Mouse (Mus musculus) gastrocnemius, postnatal 4 days (tissue): ENCODE results near the gene Ubac2. TPM values are rescaled to one million over a fixed set of nuclear protein-coding genes. Genes with fewer than 3 reads are reported as not detected.

ENCODE experiments used
- DNase-seq, 2 experiments: peaks; one replicate each; pipeline ENCODE4 v3.0.0; 2021 to 2022; ENCODE audit warnings: low spot score in 2 of 2, mixed read lengths in 2 of 2
- total RNA-seq, 2 experiments: library from RNA; stranded (reverse); gene quantifications; 2 replicates each; pipeline ENCODE4 v1.2.3; 2021

Gene Ubac2
- total RNA-seq, 2 experiments from 2014 or later: 28.4 to 30.6 TPM

DNA sequence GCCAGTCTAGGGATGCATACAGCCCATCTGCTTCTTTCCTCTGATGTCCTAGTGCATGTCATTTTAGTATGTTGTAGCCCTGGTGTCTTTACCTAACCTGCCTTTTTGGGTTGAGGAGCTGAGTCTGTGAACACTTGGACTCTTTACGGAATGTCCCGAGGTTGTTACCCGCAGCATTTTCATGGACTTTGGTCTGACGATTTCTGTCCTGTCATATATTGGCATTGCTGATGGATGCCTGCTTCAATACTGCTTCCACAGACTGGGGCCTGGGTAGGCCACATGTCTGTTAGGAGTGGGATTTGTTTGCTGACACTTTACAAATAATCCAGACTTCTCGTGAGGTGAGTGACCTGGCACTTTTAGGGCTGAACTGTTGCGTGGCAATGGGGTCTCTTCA, 15.3 kb downstream of the Ubac2 start:
- no peak for DNase-seq

DNA sequence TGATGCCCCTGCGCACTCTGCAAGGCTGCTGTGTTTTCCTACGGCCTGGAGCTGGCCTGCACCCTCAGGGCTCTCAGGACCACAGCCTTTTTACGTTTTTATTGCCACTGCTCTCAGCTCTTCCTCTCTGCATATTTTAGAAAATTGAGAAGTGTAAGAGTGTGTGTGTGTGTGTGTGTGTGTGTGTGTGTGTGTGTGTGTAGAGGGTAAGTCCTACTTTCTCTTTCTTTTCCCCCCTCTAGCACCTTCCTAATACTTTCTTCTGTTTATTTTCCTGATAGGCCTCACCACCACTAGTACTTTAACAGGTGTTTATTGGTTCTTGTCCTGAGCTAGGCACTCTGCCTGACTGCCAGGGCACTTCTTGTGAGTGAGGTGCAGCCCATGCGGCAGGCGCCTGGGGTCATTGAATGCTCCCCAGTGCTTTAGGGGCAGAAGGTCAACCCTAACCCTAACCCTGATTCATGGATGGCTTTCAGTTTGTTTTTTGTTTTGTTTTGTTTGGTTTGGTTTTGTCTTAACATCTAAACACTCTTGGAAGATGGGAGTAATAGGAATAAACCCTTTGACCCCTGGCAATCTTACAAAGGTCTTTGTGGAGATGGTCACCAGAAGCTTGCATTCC, 16.2 kb downstream of the Ubac2 start:
- DNase-seq: no peak

DNA sequence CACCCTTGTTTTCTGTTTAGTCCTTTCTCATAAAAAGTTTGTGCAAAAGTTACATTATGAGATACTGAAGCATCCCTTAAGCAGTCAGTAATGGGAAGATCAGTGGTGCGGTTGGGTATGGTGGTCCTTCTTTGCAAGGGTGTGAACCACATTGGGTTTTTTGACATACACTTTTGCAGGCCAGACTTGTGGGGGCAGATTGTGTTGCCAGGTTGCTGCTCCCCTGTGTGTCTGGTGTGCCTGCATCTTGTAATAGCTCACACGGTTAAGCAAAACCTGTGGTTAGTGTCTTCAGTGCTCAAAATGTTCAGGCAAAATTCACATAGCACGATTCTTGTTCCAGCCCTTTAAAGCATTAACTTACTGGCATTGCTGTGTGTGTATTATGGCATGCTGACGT, 16.9 kb downstream of the Ubac2 start:
- no peak for DNase-seq

DNA sequence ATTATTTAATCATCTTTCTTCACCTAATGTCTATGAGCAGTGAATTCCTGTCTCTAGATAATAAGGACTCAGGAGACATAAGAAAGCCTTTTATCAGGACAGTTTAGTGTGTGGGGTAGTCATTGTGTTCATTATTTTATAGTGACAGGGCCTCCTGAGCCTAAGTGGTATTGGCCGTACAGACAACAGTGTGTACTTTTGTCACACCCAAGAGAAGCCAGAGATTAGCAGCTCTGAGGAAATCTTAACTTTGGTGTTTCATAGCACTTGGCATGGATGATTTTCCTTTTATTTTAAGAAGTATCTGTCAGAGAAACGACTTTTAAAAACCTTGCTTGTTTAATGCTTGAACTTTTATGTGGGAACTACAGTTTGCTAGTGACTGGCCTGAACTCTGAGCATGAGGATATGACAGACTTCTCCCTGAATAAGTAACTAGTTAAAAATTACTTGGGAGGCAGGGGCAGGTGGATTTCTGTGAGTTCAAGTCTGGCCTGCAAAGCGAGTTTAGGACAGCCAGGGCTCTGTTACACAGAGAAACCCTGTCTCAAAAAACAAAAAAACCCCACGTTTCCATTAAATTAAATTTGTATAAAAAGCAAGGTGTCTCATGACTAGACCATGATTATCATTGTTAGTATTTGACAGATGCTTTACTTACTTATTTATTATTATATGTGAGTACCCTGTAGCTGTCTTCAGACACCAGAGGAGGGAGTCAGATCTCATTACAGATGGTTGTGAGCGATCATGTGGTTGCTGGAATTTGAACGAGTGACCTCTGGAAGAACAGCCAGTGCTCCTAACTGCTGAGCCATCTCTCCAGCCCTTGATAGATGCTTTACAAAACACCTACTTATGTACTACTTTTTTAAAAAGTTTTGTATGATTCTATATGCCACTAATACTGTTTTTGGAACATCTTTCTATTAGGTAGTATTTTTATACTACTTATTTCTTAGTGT, 18.0 kb downstream of the Ubac2 start:
- DNase-seq: no peak

DNA sequence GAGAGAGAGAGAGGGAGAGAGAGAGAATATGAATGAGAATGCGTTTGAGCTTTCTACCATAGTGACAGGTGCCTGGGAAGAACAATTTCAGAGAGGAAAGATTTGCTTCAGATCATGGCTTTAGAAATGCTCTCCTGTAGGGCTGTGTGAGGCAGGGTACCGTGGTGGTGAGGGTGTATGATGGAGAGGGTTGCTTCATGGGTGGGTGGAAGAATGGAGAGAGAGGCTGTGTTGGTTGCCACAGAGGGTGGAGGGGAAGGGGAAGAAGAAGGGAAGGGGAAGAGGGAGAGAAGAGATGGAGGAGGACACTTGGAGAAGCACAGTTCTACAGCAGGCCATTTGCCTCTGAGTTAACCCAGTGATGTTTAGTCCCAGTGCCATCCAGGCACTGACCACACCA, 19.4 kb downstream of the Ubac2 start:
- DNase-seq: no peak

DNA sequence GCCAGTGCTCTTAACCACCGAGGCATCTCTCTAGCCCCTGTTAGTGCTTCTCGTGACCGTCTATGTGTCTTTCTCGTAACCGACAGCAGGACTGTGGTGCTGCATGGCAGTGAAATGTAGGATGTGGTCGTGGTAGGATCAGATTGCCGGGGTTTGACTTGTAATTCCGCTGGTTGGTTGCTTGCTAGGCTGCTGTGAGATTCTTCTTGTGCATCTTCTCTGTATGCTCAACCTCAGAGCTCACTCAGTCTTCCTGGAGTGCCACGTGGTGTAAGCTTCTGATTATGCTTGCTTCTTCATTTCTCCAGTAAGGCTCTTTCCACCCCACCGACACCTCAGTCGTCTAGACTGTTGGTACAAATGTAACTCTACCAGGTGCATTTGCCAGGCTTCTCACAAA, 20.1 kb downstream of the Ubac2 start:
- DNase-seq: no peak

DNA sequence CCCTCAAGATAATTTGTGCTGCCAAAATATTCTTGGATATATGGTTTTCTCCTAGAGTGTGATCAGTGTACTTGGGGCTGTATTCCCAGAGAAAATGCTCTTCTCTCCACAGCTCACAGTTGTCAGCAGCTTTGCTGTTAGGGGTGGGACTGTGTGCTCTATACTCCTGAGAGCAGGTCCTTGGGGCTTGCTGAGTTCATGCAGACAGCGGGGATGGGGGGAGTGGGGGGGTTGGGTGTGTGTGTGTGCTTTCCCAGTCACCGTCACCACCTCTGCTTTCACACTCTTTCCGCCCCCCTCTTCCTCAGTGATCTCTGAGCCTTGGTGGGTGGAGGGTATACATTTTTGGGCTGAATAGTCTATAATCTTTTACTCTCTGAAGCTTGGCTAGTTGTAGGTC, 20.7 kb downstream of the Ubac2 start:
- DNase-seq: no peak

DNA sequence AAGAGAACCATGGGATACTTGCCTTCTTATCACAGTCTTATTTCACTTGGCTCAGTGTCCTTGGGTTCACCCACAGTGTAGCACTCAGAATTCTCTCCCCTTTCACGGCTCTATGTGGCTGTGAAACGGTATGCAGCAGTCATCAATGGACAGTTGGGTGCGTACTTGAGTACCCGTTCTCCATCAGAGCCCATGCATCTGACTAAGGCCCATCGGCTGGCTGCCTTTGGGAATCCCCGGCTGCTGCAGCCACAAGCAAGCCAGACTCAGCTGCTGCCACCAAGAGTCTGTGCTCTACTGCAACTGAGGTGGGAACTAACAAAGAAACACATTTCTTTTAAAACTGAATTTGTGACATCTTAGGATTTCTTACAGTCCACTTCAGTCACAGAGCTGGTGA, 23.1 kb downstream of the Ubac2 start:
- no peak for DNase-seq

DNA sequence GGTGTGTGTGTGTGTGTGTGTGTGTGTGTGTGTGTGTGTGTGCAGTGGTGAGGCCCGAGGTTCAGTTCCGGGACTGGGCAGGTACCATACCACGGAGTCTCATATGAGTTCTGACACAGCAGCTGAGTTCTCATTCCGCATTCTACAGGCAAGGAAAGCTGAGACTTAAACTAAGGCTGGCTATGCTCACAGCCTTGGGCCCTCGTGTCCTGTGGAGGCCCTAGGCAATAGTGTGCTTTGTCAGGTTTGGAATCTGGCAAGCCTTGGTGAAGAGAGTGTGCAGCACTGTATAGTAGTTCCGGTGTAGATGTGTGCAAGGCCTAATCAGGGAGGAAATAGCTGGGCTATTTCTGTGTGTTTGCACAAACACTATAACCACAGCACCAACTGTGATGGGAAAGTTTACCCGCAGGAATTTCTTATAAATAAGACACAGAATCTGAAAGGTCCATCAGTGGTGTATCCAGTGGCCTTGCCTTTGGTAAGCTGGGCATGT, 25.0 kb downstream of the Ubac2 start:
- no peak for DNase-seq

DNA sequence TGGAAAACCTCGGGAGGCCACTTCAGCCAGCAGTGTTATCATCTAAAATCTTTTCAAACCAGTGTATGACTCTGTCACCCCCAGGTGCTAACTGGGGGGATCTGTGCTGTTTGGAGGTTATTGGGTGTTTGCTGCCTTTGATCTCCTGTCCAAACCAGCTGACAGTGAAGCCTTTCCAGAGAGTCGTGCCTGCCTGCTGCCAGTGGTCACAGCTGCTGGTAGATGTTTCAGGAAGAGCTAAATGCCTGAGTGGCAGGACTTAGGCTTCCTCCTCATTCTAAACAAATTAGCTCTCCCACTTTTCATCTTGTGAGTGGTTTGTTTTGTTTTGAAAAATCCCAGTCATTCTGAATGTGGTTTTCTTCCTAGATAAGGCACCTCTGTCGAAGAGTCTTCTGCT, 26.3 kb downstream of the Ubac2 start:
- no peak for DNase-seq

DNA sequence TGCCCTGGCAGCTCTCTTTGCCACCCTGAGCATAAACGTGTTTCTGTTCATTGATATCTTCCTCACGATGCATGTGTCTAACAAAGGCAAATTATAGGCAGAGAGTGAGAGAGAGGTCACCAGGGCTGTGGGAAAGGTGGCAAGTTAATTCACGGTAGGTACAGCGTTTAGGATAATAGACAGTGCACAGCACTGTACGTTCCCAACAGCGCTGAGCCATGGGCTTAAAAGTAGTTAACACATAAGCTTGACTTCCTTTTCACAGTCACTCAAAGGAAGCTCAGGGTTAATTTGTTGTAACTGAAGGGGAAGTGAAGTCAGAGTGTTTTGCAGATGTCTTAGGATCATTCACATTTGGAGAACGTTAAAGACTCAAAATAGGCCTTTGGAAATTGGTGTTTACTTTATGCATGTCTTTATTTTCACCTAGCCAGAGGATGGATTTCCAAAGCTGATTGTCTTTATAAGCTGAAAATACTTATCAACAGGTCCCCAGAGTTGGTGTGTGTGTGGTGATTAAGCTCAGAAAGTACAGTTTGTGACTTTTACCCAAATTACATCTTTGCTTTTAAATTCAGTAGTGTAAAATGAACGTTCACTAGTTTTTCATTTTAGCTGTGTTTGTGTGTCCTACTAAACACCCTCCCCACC, 28.0 kb downstream of the Ubac2 start:
- no peak for DNase-seq

DNA sequence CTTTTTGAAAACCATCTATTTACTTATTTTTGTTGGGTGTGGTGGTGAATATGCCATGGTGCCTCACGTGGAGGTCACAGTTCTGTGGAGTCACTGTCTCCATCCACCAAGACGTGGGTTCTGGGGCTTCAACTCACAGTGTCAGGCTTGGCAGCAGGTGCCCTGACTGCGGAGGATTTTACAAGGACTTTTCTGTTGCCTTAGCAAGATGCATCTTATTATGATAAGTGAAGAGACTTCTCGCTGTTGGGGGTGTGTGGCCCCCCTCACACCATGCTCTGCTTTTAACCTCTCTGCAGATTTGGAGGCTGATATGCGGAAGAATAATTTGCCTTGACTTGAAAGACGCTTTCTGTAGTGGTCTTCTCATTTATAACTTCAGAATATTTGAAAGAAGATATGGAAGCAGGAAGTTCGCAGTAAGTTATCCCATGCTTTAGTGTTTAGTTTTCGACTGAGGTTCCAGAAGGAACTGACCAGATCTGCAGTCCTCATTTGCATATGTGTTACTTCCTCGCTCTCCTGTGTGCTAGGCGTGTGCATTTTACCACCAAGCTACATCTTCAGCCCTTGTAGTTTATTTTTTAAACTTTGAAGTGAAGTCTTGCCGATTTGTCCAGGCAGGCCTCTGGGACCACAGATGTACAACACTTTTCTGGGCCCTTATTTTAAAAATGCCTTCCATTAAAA, 28.7 kb downstream of the Ubac2 start:
- no peak for DNase-seq

DNA sequence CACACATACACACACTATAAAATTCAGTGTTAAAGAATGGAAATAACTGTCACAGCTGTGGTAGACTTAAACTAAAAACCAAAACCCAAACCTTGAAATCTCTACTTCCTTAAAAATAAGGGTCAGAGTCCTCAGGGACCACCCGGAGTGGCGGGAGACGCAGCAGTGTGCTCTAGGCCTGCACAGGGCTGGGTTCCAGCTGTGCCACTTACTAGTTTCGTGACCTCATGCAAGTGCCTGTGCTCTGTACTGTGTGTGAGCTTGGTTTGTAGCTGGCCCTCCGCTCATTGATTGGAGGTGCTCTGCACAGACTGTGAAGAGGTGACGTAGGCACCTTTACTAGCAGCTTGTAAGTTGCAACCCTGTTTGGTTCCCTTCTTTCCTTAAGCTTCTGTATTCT, 31.4 kb downstream of the Ubac2 start:
- DNase-seq: no peak

DNA sequence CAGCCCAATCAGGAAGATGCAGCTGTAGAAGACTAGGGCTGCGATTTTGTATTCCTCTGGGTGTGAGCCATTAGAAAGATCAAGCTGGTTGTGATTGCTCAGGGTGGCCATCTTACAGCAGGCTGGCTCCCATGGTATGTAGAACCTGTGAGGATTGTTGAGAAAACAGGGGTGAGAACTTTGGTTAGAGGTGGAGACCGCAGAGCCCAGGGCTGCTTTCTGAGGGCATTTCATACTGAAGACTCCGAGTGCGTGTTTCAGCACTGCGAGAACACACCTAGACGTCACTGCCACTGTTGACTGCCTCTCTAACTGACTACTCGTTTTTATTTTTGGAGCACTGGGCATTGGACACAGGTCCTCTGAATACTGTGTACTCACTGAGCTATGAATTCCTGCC, 34.1 kb downstream of the Ubac2 start:
- DNase-seq: no peak

DNA sequence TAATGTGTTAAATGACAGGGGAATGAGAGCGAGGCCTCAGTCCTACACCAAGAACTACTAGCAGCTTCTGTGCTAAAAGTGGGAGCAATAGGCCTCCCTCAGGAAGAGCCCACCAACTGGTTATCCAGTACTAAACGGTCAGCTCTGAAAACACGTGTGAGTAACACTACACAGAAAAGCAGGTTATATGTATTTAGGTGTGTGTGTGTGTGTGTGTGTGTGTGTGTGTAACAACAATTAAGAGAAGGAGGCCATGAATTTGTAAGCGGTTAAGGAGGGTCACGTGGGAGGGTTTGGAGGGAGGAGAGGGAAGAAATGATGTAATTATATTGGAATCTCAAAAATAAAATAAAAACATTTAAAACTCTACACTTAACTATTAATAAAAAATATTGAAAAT, 36.7 kb downstream of the Ubac2 start:
- no peak for DNase-seq

DNA sequence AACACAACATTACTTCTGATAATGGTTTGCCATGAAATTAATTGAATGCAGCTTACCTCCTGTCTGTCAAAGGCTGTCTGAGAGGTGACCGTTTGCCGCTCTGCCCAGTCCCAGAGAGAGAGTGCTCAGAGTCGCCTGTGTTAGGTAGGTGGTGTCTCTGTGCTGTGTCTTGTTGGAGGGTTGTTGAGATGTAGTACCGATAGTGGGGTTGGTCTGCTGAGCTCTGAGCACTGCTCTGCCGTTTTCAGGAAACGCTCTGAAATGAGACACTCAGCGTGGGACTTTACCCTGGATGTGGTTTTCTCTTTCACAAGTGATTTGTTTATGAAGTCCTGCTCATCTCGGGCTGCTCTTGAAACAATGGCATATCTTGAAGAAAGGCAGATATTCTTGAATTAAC, 37.2 kb downstream of the Ubac2 start, which contains the start of gene Gpr18:
Gene Gpr18, minus strand, starts transcription at position 161 of the 400 bp plus-strand sequence.
- no peak for DNase-seq

DNA sequence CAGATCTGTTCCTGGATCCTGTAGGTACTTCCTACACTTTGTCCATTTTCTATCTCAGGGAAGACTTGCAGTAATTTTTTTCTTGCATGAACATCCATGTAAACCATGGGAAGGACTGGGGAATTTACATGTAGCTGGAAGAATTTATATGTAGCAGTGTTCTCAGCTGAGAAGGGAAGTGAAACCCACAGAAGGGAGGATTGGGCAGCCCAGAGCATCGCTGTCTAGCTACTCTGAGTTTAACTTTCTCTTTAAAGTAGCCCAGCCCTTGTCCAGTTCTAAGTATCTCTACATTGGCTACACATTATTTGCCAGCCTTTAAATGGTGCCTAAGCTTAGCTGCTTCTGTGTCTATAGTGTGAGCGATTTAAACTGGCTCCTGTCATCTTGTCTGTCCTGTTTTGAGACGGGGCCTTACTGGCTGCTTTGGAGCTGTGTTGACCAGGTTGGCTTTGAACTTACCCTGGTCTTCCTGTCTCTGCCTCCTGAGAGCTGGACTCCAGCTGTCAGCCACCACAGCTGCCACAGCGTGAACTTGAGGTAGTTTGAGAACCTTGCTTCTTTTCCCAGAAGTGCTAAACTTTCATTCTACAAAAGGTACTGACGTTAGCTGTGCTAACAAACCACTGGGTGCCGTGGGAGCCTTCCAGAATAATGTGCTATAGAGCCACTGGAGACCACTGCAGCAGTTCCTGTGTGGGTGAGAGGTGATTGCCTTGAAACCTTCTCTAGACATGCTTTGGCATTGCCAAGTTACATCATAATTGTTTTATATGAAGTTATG, 38.1 kb downstream of the Ubac2 start:
- DNase-seq: no peak

DNA sequence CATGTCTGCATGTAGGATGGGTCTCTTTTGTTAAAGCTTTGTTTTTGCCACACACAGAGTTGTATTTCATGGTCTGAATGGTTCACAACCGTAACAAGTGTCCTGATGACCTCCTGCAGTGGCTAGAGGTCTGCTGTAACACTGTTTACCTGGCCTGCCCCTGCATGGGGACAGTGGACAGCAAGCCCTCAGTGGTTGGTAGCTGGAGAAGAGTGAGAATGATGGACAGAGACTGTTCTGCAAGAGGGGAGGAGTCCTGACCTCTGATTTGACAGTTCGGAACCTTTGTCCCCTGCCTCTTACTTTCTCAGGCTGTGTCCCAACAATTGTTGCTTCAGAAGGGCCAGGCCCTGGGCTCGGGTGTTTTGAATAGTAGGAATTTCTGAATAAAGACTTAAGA, 39.8 kb downstream of the Ubac2 start:
- DNase-seq: no peak

DNA sequence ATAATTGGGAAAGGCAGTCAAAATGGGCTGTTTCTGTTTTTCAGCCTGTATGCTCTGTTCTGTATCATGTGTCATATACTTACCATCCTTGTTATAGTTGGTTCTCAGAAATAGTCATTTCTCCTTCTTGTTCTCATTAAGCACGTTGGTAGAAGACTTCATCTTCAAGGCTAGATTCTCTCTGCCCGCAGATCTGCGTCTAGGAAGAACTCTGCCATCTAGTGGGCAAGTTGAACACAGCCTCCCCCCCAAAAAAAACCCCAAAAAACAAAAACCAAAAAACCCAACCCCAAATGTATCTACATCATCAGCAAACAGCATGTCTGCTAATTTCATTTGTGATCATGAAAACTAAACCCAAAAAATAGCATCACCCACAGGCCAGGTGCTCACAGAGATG, 41.3 kb downstream of the Ubac2 start:
- DNase-seq: no peak

DNA sequence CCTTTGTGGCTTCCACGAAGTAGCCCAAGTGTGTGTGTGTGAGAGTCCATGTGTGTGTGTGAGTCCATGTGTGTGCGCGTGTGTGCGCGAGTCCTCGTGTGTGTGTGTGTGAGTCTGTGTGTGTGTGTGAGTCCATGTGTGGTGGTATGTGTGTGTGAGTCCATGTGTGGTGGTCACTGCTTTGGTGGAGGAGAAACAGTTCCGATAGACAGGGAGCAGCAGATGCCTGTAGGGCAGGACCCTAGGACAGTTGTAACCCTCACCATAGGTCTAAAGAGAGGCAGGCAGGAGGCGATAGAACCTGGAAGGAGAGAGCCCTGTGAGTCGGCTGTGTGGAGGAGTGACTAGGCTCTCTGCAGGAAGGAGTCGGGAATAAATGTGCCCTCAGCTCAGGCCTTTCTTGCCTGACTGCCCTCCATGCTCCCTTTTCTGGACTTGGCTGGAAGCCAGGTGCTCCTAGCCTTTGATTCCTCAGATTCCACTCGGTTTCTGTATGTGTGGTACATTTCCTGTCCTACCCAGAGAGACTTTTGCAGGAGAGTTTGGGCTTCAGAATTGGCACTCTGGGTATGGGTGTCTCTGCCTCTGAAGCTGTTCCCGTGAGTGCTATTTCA, 42.2 kb downstream of the Ubac2 start:
- no peak for DNase-seq
